Mouse (Mus musculus): Measurements from ENCODE around the gene Kmt2e. TPM values are rescaled to one million over a fixed set of nuclear protein-coding genes. Genes with fewer than 3 reads are reported as not detected.

The Kmt2e gene
- polyA plus RNA-seq, 1 experiment: 44.7 TPM

DNA sequence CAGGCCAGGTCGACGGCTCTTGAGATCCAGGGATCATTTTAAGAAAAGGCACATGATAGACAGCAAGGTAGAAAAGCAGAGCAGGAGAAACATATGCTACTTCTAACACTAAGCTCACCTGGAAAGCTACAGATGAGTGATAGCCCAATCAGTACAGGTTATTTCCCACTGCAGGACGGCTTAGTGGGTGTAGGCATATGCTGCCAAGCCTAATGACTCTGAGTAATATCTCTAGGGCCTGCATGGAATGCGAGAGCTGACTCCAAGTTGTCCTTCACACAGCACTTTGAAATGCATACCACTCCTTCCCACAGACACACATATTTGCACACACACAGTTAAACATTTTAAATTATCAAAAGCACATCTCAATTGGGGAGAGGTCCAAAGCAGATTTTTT is 55.0 kb downstream of the Kmt2e start:
- H3K27ac ChIP-seq (ENCODE audit: insufficient read depth, low read length): no peak overlapping the region
- peaks cover 2% of the 10 kb centered on the region; the same call in 1 of the 2 replicates for H3K4me1 ChIP-seq (ENCODE audit: control insufficient read depth, insufficient read depth, low read length)
- H3K4me3 ChIP-seq (ENCODE audit: insufficient read depth, low read length): no peak overlapping the region
- TF ChIP-seq POLR2A (IDR thresholded peaks at IDR 0.05; ENCODE audit: extremely low read depth, insufficient read depth, low read length): no peak
- no peak for TF ChIP-seq CTCF (IDR thresholded peaks at IDR 0.05; ENCODE audit: extremely low read depth, insufficient read depth, low read length)

- Histone ChIP-seq H3K4me1 (ENCODE audit: control insufficient read depth, insufficient read depth, low read length) (peaks cover 2% of the 10 kb centered on the region; the same call in 1 of the 2 replicates), H3K27ac (ENCODE audit: insufficient read depth, low read length) (no peak overlapping the region), H3K4me3 (ENCODE audit: insufficient read depth, low read length) (no peak overlapping the region)
- TF ChIP-seq POLR2A (IDR thresholded peaks at IDR 0.05; ENCODE audit: extremely low read depth, insufficient read depth, low read length) (no peak), CTCF (IDR thresholded peaks at IDR 0.05; ENCODE audit: extremely low read depth, insufficient read depth, low read length) (peak; percentile 54)
Observed at GRCm38 (mm10) chr5:23490797-23491196, 56.6 kb downstream of the Kmt2e start.

DNA sequence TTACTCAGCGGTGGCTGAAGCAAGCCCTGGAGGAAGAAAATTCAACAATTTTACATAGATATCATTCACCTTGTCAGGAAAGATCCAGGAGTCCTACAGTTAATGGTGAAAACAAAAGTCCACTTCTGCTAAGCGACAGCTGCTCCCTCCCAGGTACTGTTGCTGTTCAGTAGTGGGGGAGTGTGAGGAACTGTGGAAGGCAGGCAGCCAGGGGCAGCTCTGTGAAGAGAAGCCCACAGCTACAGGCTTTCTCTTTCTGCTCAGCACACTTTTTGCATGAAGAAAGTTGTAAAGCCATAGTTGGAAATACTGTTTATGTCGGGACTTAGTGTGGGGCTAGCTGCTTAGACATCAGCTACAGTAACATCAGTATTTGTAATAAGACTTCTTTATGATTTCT is 62.2 kb downstream of the Kmt2e start:
- TF ChIP-seq POLR2A (IDR thresholded peaks at IDR 0.05; ENCODE audit: extremely low read depth, insufficient read depth, low read length) (no peak), CTCF (IDR thresholded peaks at IDR 0.05; ENCODE audit: extremely low read depth, insufficient read depth, low read length) (no peak)
- Histone ChIP-seq H3K4me1 (ENCODE audit: control insufficient read depth, insufficient read depth, low read length) (peaks cover under 1% of the 10 kb centered on the region; the same call in 1 of the 2 replicates), H3K27ac (ENCODE audit: insufficient read depth, low read length) (no peak overlapping the region), H3K4me3 (ENCODE audit: insufficient read depth, low read length) (no peak overlapping the region)

DNA sequence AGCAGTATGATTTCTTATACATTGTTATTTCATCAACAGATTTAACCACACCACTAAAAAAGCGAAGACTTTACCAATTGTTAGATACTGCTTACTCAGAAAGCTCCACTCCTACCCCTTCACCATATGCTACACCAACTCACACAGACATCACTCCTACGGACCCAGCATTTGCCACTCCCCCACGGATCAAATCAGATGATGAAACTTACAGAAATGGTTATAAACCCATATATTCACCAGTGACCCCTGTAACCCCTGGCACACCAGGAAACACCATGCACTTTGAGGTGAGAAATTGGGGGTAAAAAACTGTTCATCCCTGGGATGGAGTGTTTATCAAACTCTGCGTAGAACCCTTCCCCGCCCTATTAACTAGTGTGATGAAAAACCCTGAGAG is 62.7 kb downstream of the Kmt2e start:
- Histone ChIP-seq H3K4me1 (ENCODE audit: control insufficient read depth, insufficient read depth, low read length) (no peaks in the 10 kb centered on the region; the same call in 1 of the 2 replicates), H3K4me3 (ENCODE audit: insufficient read depth, low read length) (no peak overlapping the region), H3K27ac (ENCODE audit: insufficient read depth, low read length) (no peak overlapping the region)
- TF ChIP-seq CTCF (IDR thresholded peaks at IDR 0.05; ENCODE audit: extremely low read depth, insufficient read depth, low read length) (no peak), POLR2A (IDR thresholded peaks at IDR 0.05; ENCODE audit: extremely low read depth, insufficient read depth, low read length) (no peak)

GRCm38 (mm10) chr5:23497920-23498319 is 63.7 kb downstream of the Kmt2e start:
- no peaks in the 10 kb centered on the region; the same call in 1 of the 2 replicates for H3K4me1 ChIP-seq (ENCODE audit: control insufficient read depth, insufficient read depth, low read length)
- H3K27ac ChIP-seq (ENCODE audit: insufficient read depth, low read length): no peak overlapping the region
- TF ChIP-seq CTCF (IDR thresholded peaks at IDR 0.05; ENCODE audit: extremely low read depth, insufficient read depth, low read length) (no peak), POLR2A (IDR thresholded peaks at IDR 0.05; ENCODE audit: extremely low read depth, insufficient read depth, low read length) (no peak)
- H3K4me3 ChIP-seq (ENCODE audit: insufficient read depth, low read length): no peak overlapping the region

- TF ChIP-seq POLR2A (IDR thresholded peaks at IDR 0.05; ENCODE audit: extremely low read depth, insufficient read depth, low read length) (no peak), CTCF (IDR thresholded peaks at IDR 0.05; ENCODE audit: extremely low read depth, insufficient read depth, low read length) (no peak)
- Histone ChIP-seq H3K27ac (ENCODE audit: insufficient read depth, low read length) (no peak overlapping the region), H3K4me1 (ENCODE audit: control insufficient read depth, insufficient read depth, low read length) (no peaks in the 10 kb centered on the region; the same call in 1 of the 2 replicates), H3K4me3 (ENCODE audit: insufficient read depth, low read length) (no peak overlapping the region)
Observed at GRCm38 (mm10) chr5:23499257-23499656, 65.0 kb downstream of the Kmt2e start.

DNA sequence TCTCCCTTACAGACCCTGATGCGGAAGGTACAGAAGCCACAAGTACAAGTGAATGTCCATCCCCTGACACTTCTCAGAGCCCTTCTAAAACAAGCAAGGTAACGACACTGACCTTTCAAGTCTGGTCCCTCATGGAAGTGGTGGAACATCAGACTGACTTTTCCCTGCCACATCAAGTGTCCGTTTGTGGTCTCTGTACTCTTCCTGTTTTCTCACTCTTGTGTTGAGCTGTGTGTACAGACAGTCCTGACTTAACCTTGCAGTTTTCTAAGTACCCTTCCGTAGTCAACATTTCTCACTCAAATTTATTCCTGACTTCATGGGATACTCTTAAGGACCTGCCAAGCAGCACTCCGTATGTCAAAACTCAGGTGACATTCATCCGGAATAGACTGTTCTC is 66.5 kb downstream of the Kmt2e start:
- Histone ChIP-seq H3K4me3 (ENCODE audit: insufficient read depth, low read length) (no peak overlapping the region), H3K4me1 (ENCODE audit: control insufficient read depth, insufficient read depth, low read length) (no peaks in the 10 kb centered on the region; the same call in 1 of the 2 replicates), H3K27ac (ENCODE audit: insufficient read depth, low read length) (no peak overlapping the region)
- TF ChIP-seq POLR2A (IDR thresholded peaks at IDR 0.05; ENCODE audit: extremely low read depth, insufficient read depth, low read length) (no peak), CTCF (IDR thresholded peaks at IDR 0.05; ENCODE audit: extremely low read depth, insufficient read depth, low read length) (no peak)

DNA sequence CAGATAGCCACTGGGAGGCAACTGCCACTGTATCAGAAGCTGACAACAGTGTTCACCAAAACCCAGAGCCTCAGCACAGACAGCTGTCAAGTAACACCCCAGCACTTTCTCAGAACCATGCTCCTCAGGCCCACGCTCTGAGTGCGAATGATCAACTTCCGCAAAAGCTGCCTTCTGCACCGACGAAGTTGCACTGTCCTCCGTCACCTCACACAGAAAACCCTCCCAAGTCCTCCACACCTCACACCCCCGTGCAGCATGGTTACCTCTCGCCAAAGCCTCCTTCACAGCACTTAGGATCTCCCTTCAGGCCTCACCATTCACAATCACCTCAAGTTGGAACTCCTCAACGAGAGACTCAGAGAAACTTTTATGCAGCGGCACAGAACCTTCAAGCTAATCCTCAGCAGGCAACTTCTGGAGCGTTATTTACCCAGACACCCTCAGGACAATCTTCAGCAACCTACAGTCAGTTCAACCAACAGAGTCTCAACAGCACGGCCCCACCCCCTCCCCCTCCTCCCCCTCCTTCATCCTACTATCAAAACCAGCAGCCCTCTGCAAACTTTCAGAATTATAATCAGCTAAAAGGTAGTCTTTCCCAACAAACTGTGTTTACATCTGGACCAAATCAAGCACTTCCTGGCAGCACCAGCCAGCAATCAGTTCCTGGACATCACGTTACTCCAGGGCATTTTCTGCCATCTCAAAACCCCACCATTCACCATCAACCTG is 67.5 kb downstream of the Kmt2e start:
- H3K27ac ChIP-seq (ENCODE audit: insufficient read depth, low read length): no peak overlapping the region
- no peak overlapping the region for H3K4me3 ChIP-seq (ENCODE audit: insufficient read depth, low read length)
- H3K4me1 ChIP-seq (ENCODE audit: control insufficient read depth, insufficient read depth, low read length): no peaks in the 10 kb centered on the region; the same call in 1 of the 2 replicates
- TF ChIP-seq CTCF (IDR thresholded peaks at IDR 0.05; ENCODE audit: extremely low read depth, insufficient read depth, low read length) (no peak), POLR2A (IDR thresholded peaks at IDR 0.05; ENCODE audit: extremely low read depth, insufficient read depth, low read length) (peak; percentile 37; the same call in 1 of the 2 replicates)

- Histone ChIP-seq H3K4me3 (ENCODE audit: insufficient read depth, low read length) (no peak overlapping the region), H3K4me1 (ENCODE audit: control insufficient read depth, insufficient read depth, low read length) (no peaks in the 10 kb centered on the region; the same call in 1 of the 2 replicates), H3K27ac (ENCODE audit: insufficient read depth, low read length) (no peak overlapping the region)
- TF ChIP-seq CTCF (IDR thresholded peaks at IDR 0.05; ENCODE audit: extremely low read depth, insufficient read depth, low read length): no peak
- TF ChIP-seq POLR2A (IDR thresholded peaks at IDR 0.05; ENCODE audit: extremely low read depth, insufficient read depth, low read length): 0 out of 2 replicates have a peak, but pooled peaks have one; percentile 45
Observed at GRCm38 (mm10) chr5:23502317-23502937, 68.2 kb downstream of the Kmt2e start.
